In the genomic region with DNA sequence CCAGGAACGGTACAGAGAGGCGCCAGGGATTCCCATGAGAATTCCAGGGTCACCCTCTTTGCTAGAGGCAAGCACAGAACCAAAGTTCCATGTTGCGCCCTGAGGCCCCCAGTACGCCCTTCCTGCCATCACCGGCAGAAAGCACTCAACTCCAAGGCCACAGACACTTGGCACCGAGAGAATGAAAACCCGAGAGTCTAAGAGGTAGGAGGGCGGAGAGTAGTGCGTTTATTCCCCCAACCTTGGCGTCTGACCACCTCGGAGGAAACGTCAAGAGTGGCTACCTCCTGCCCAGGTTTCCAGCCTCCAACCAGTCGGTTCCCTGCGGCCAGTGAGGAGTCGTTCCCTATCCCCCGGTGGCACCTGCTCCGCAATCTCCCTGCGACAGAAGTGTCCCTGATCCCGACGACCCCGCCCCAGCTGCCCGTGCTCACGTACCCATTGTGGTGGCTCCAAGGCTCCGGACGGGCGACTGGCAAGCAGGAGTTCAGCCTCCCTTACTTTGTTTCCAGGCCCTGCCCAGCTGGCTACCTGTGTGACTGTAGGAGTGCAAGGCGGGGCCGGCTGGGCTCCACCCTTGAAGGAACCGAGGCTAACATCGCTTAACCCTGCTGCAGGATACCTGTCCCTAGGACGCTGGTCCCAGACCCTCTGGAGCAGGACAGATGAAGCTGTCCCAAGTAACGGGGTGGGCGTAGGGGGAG, we compare ENCODE assay signal across 9 mouse cellular contexts. TPM values are rescaled to one million over a fixed set of nuclear protein-coding genes. Genes with fewer than 3 reads are reported as not detected.
DNase-seq lines count a peak whose midpoint lies in the region; ATAC-seq and TF ChIP-seq lines count a peak whose summit lies in the region.
"Had no signal": no experiment of that assay in that cellular context is flagged by ENCODE, and none has a peak within 500 bp of the region (broad histone marks: within the 10 kb centered on the region; RNA-seq: fewer than 3 reads in every experiment).

A gene (minus strand): TSS at position 472 of the 704 bp plus-strand sequence.

- no peak for DNase-seq in testis, postnatal 10 days (ENCODE audit: low spot score)
- no peak for DNase-seq in intestine, embryonic 14.5 days (ENCODE audit: low spot score)
- DNase-seq in lung, postnatal 10 days = peak; percentile 14
- peak; percentile 62 for DNase-seq in stomach, postnatal 0 days (ENCODE audit: low spot score)
- DNase-seq in gastrocnemius, postnatal 4 days (ENCODE audit: low spot score in 2 of 2) = no peak
- no peak for DNase-seq in right cerebral cortex, postnatal 25 days
- DNase-seq in layer of hippocampus, adult 9-10 months (ENCODE audit: low spot score) = no peak

- H3K27me3 ChIP-seq in testis, adult 2 months (ENCODE audit: control insufficient read depth, insufficient read depth, low read length) = no peaks in the 10 kb centered on the region
- peaks cover 19% of the 10 kb centered on the region; the same call in 1 of the 2 replicates for H3K27me3 ChIP-seq in intestine, embryonic 14.5 days (replicated peaks; ENCODE audit: control insufficient read depth, insufficient read depth, low read length)
- H3K27me3 ChIP-seq in stomach, postnatal 0 days (ENCODE audit: control insufficient read depth, insufficient read depth, low read length) = 0 out of 2 replicates have a peak, but pooled peaks cover 3% of the 10 kb centered on the region

- peak within 1 kb of the TSS; percentile 40 for H3K4me2 ChIP-seq in intestine, embryonic 14.5 days (ENCODE audit: low read length)
- peak within 1 kb of the TSS; percentile 42 for H3K4me2 ChIP-seq in stomach, postnatal 0 days (replicated peaks; ENCODE audit: low read depth)

- peaks cover 16% of the 10 kb centered on the region for H3K4me1 ChIP-seq in testis, adult 2 months (ENCODE audit: control insufficient read depth, insufficient read depth, low read length)
- 0 out of 2 replicates have a peak, but pooled peaks cover 8% of the 10 kb centered on the region for H3K4me1 ChIP-seq in intestine, embryonic 14.5 days (replicated peaks; ENCODE audit: control insufficient read depth, insufficient read depth, low read length)
- H3K4me1 ChIP-seq in stomach, postnatal 0 days (replicated peaks; ENCODE audit: control insufficient read depth, insufficient read depth) = no peaks in the 10 kb centered on the region

- no peak for TF ChIP-seq CTCF in testis, adult 2 months (IDR thresholded peaks at IDR 0.05; ENCODE audit: control insufficient read depth, insufficient read depth, insufficient replicate concordance, low read depth, low read length)
- no peak for TF ChIP-seq CTCF in stomach, postnatal 0 days (IDR thresholded peaks at IDR 0.05; ENCODE audit: low read depth)

- H3K4me3 ChIP-seq in testis, adult 2 months (ENCODE audit: control insufficient read depth, low read depth, low read length) = peak within 1 kb of the TSS; percentile 19
- 0 out of 2 replicates have a peak within 1 kb of the TSS, but pooled peaks have one; percentile 10 for H3K4me3 ChIP-seq in intestine, embryonic 14.5 days (ENCODE audit: low read depth, low read length)
- H3K4me3 ChIP-seq in stomach, postnatal 0 days (ENCODE audit: low read depth, low read length) = peak within 1 kb of the TSS; percentile 20

- no peak within 1 kb of the TSS for H3K27ac ChIP-seq in testis, adult 2 months (ENCODE audit: control insufficient read depth, insufficient read depth, low read depth, low read length)
- no peak within 1 kb of the TSS for H3K27ac ChIP-seq in intestine, embryonic 14.5 days (ENCODE audit: low read depth)
- H3K27ac ChIP-seq in stomach, postnatal 0 days (replicated peaks) = no peak within 1 kb of the TSS

- no peaks in the 10 kb centered on the region for H3K9me3 ChIP-seq in intestine, embryonic 14.5 days (ENCODE audit: control insufficient read depth, low read length)
- H3K9me3 ChIP-seq in stomach, postnatal 0 days (ENCODE audit: control insufficient read depth, low read length) = no peaks in the 10 kb centered on the region

- H3K9ac ChIP-seq in intestine, embryonic 14.5 days (ENCODE audit: low read length) = no peak within 1 kb of the TSS
- peak within 1 kb of the TSS; percentile 51; the same call in 1 of the 2 replicates for H3K9ac ChIP-seq in stomach, postnatal 0 days (ENCODE audit: low read length)

- TF ChIP-seq POLR2A in testis, adult 2 months (IDR thresholded peaks at IDR 0.05; ENCODE audit: control insufficient read depth, low read depth, low read length) = no peak

- ATAC-seq in intestine, embryonic 14.5 days (replicated peaks; ENCODE audit: low FRiP score, low TSS enrichment, low read depth) = no peak; the same call in 1 of the 2 replicates
- ATAC-seq in stomach, postnatal 0 days (ENCODE audit: low FRiP score, low TSS enrichment) = peak; percentile 51; the same call in 1 of the 2 replicates

- H3K36me3 ChIP-seq in testis, adult 2 months (ENCODE audit: control insufficient read depth, insufficient read depth, low read length) = no peaks in the 10 kb centered on the region
- H3K36me3 ChIP-seq in intestine, embryonic 14.5 days (ENCODE audit: control insufficient read depth, insufficient read depth, low read length) = no peaks in the 10 kb centered on the region
- H3K36me3 ChIP-seq in stomach, postnatal 0 days (ENCODE audit: control insufficient read depth, insufficient read depth, low read length) = no peaks in the 10 kb centered on the region

- TF ChIP-seq EP300 in stomach, postnatal 0 days (optimal IDR thresholded peaks at IDR 0.05) = no peak

- WGBS in intestine, embryonic 14.5 days = 17% methylated on average over 33 of the region's 33 CpGs
- 11% methylated on average over 33 of the region's 33 CpGs for WGBS in stomach, postnatal 0 days

RNA-seq across cellular contexts. Expression of the gene that starts here (rescaled TPM):
- 0.65 and 0.96 TPM in 2 replicates for polyA plus RNA-seq in testis, adult 2 months (2012; rRNA removed)
- 0.39 and 0.89 TPM in 2 replicates for polyA plus RNA-seq in intestine, embryonic 14.5 days (2014; fragmentation: Nextera tagmentation; extraction: Ambion mirVana)
- 12.0 and 12.5 TPM in 2 replicates for polyA plus RNA-seq in stomach, postnatal 0 days (2015; fragmentation: Nextera tagmentation; extraction: Ambion mirVana)
- not detected for total RNA-seq in gastrocnemius, postnatal 4 days (2021)
- total RNA-seq: hematopoietic stem cell, adult 5-6 weeks had no signal

Comparison
In these comparisons a context has a peak if more than half of its experiments do, and no peak if none do; other contexts are left out.
1. DNase-seq: peak in lung, postnatal 10 days (single experiment) and stomach, postnatal 0 days (single experiment); none in testis, postnatal 10 days (single experiment), intestine, embryonic 14.5 days (single experiment), gastrocnemius, postnatal 4 days (0 of 2), right cerebral cortex, postnatal 25 days (single experiment) and layer of hippocampus, adult 9-10 months (single experiment).
2. Peak in every context shown above with its lines, with median percentiles within 50 percentile points of each other: H3K4me3 ChIP-seq.